In genomic region chr11:54437823-54438337, GRCm38 (mm10) we compare ENCODE assay signal across 8 mouse cellular contexts. TPM values are rescaled to one million over a fixed set of nuclear protein-coding genes. Genes with fewer than 3 reads are reported as not detected.
A peak's percentile ranks its signal among the peaks of the same experiment; 100 is the strongest.
DNase-seq lines count a peak whose midpoint lies in the region; ATAC-seq lines count a peak whose summit lies in the region.

TSS of gene Fnip1 (plus strand) at chr11:54438199.

- H3K36me3 ChIP-seq in forebrain, embryonic 10.5 days (replicated peaks), result no peaks in the 10 kb centered on the region
- no peaks in the 10 kb centered on the region for H3K36me3 ChIP-seq in heart, embryonic 16.5 days (ENCODE audit: control insufficient read depth, insufficient read depth)
- no peaks in the 10 kb centered on the region for H3K36me3 ChIP-seq in liver, embryonic 15.5 days (replicated peaks)
- H3K36me3 ChIP-seq in neural tube, embryonic 12.5 days, result no peaks in the 10 kb centered on the region

- H3K4me1 ChIP-seq in forebrain, embryonic 10.5 days, result peaks cover 26% of the 10 kb centered on the region
- H3K4me1 ChIP-seq in heart, embryonic 16.5 days (ENCODE audit: control insufficient read depth, insufficient read depth, low read length), result peaks cover 11% of the 10 kb centered on the region; the same call in 1 of the 2 replicates
- peaks cover 21% of the 10 kb centered on the region for H3K4me1 ChIP-seq in liver, embryonic 15.5 days (replicated peaks)
- H3K4me1 ChIP-seq in neural tube, embryonic 12.5 days, result peaks cover 18% of the 10 kb centered on the region

- peak within 1 kb of the TSS; percentile 69 for H3K4me2 ChIP-seq in heart, embryonic 16.5 days (ENCODE audit: low read depth, low read length)
- H3K4me2 ChIP-seq in liver, embryonic 15.5 days, result peak within 1 kb of the TSS; percentile 76
- peak within 1 kb of the TSS; percentile 71 for H3K4me2 ChIP-seq in neural tube, embryonic 12.5 days (replicated peaks)

- H3K4me3 ChIP-seq in forebrain, embryonic 10.5 days, result peak within 1 kb of the TSS; percentile 90
- H3K4me3 ChIP-seq in heart, embryonic 16.5 days (ENCODE audit: low read length), result peak within 1 kb of the TSS; percentile 97
- peak within 1 kb of the TSS; percentile 99 for H3K4me3 ChIP-seq in liver, embryonic 15.5 days (replicated peaks)
- peak within 1 kb of the TSS; percentile 94 for H3K4me3 ChIP-seq in neural tube, embryonic 12.5 days

- peak; percentile 94 for ATAC-seq in heart, embryonic 16.5 days (replicated peaks; ENCODE audit: extremely low read depth, insufficient read depth, low FRiP score)
- ATAC-seq in liver, embryonic 15.5 days (ENCODE audit: insufficient read depth), result peak; percentile 93
- peak; percentile 96 for ATAC-seq in neural tube, embryonic 12.5 days (ENCODE audit: low FRiP score, low read depth)

- H3K9me3 ChIP-seq in forebrain, embryonic 10.5 days, result no peaks in the 10 kb centered on the region
- no peaks in the 10 kb centered on the region for H3K9me3 ChIP-seq in heart, embryonic 16.5 days (replicated peaks; ENCODE audit: control insufficient read depth, low read length)
- H3K9me3 ChIP-seq in liver, embryonic 15.5 days (replicated peaks), result no peaks in the 10 kb centered on the region
- H3K9me3 ChIP-seq in neural tube, embryonic 12.5 days, result no peaks in the 10 kb centered on the region

- H3K9ac ChIP-seq in heart, embryonic 16.5 days (ENCODE audit: low read length), result peak within 1 kb of the TSS; percentile 98
- H3K9ac ChIP-seq in liver, embryonic 15.5 days, result peak within 1 kb of the TSS; percentile 96
- peak within 1 kb of the TSS; percentile 86 for H3K9ac ChIP-seq in neural tube, embryonic 12.5 days

- H3K27ac ChIP-seq in forebrain, embryonic 10.5 days, result peak within 1 kb of the TSS; percentile 97
- H3K27ac ChIP-seq in heart, embryonic 16.5 days (ENCODE audit: low read length), result peak within 1 kb of the TSS; percentile 92
- H3K27ac ChIP-seq in liver, embryonic 15.5 days (replicated peaks), result peak within 1 kb of the TSS; percentile 89
- no peak within 1 kb of the TSS; the same call in 1 of the 2 replicates for H3K27ac ChIP-seq in neural tube, embryonic 12.5 days

- DNase-seq in CD8-positive naive resting alpha-beta T cell, adult 2 months (ENCODE audit: low read depth in 2 of 2, low spot score in 2 of 2), result peak; percentile 90 to 92
- DNase-seq in c-Kit-positive CD71-negative TER-119-negative erythroid progenitor cells, embryonic 14.5 days (ENCODE audit: low read depth), result peak; percentile 79
- DNase-seq in forebrain, embryonic 10.5 days (ENCODE audit: extremely low spot score, low spot score), result peak; percentile 97
- DNase-seq in kidney, postnatal 36 days, result peak; percentile 96 to 98
- DNase-seq in telencephalon, adult 2 months (ENCODE audit: low read depth, low spot score), result peak; percentile 76

- no peaks in the 10 kb centered on the region for H3K27me3 ChIP-seq in forebrain, embryonic 10.5 days (ENCODE audit: poor library complexity, severe bottlenecking)
- no peaks in the 10 kb centered on the region for H3K27me3 ChIP-seq in heart, embryonic 16.5 days (ENCODE audit: control insufficient read depth, insufficient read depth, low read length)
- H3K27me3 ChIP-seq in liver, embryonic 15.5 days, result no peaks in the 10 kb centered on the region; the same call in 1 of the 2 replicates
- H3K27me3 ChIP-seq in neural tube, embryonic 12.5 days (replicated peaks), result no peaks in the 10 kb centered on the region

- under 1% methylated on average over 47 of the region's 47 CpGs for WGBS in forebrain, embryonic 10.5 days
- 0% methylated on average over 42 of the region's 47 CpGs for WGBS in heart, embryonic 16.5 days
- WGBS in liver, embryonic 15.5 days (ENCODE audit: insufficient replicate concordance), result under 1% methylated on average over 47 of the region's 47 CpGs
- under 1% methylated on average over 47 of the region's 47 CpGs for WGBS in neural tube, embryonic 12.5 days

RNA-seq across cellular contexts. Expression of gene Fnip1, which starts in this region (rescaled TPM):
- polyA plus RNA-seq in forebrain, embryonic 10.5 days (2016; fragmentation: Nextera tagmentation; extraction: Ambion mirVana), result 8.1 and 8.9 TPM in 2 replicates
- 8.7 and 9.3 TPM in 2 replicates for polyA plus RNA-seq in heart, embryonic 16.5 days (2015; fragmentation: Nextera tagmentation; extraction: Ambion mirVana)
- polyA plus RNA-seq in liver, embryonic 15.5 days (2015; fragmentation: Nextera tagmentation; extraction: Ambion mirVana), result 4.2 and 4.4 TPM in 2 replicates
- 11.0 and 11.6 TPM in 2 replicates for polyA plus RNA-seq in neural tube, embryonic 12.5 days (2016; fragmentation: Nextera tagmentation; extraction: Ambion mirVana)
